Mouse (Mus musculus) stomach, embryonic 16.5 days (tissue): ENCODE measurements around the gene Jak1. TPM values are rescaled to one million over a fixed set of nuclear protein-coding genes. Genes with fewer than 3 reads are reported as not detected.
"Not testable (repeated sequence)": the region's sequence is repeated elsewhere in the genome, so short reads cannot be mapped to it uniquely, and the experiment has no call there.

ENCODE experiments used
- ATAC-seq: fragments of 200-750 bp; cut with Nextera tagmentation; 2 replicates; pipeline ENCODE4 v1.8.0; 2017; ENCODE audit warnings: moderate number of reproducible peaks, moderate TSS enrichment; ENCODE audit not compliant: insufficient read depth, low FRiP score
- H3K27ac ChIP-seq: fragments of 300-500 bp; sonication (generic); 2 replicates; pipeline ENCODE4 v1.5.1; 2014; ENCODE audit warnings: low read length
- H3K27me3 ChIP-seq: fragments of 300-500 bp; sonication (generic); 2 replicates; pipeline ENCODE4 v1.6.1; 2014; ENCODE audit warnings: low read length, control low read depth, mixed read lengths; ENCODE audit not compliant: control insufficient read depth, insufficient read depth
- H3K36me3 ChIP-seq: fragments of 300-500 bp; sonication (generic); 2 replicates; pipeline ENCODE4 v1.6.1; 2014; ENCODE audit warnings: low read length; ENCODE audit not compliant: control insufficient read depth, insufficient read depth
- H3K4me1 ChIP-seq: fragments of 300-500 bp; sonication (generic); 2 replicates; pipeline ENCODE4 v1.6.1; 2014; ENCODE audit warnings: low read length, control low read depth, mixed read lengths; ENCODE audit not compliant: control insufficient read depth, insufficient read depth
- H3K4me2 ChIP-seq: fragments of 300-500 bp; sonication (generic); 2 replicates; pipeline ENCODE4 v1.6.1; 2014; ENCODE audit warnings: low read depth, low read length, mixed read lengths
- H3K4me3 ChIP-seq: fragments of 300-500 bp; sonication (generic); replicated peaks from 2 replicates; pipeline ENCODE4 v1.5.1; 2014; ENCODE audit warnings: mild to moderate bottlenecking, low read length
- H3K9ac ChIP-seq: fragments of 300-500 bp; sonication (generic); 2 replicates; pipeline ENCODE4 v1.6.1; 2014; ENCODE audit warnings: low read length
- H3K9me3 ChIP-seq: fragments of 300-500 bp; sonication (generic); replicated peaks from 2 replicates; pipeline ENCODE4 v1.6.1; 2016; ENCODE audit warnings: low read length, control low read depth; ENCODE audit not compliant: control insufficient read depth
- WGBS: fragments of 180-500 bp; shearing (Covaris S2); extraction: QIAGEN DNeasy Blood & Tissue Kit; methylation state at CpG from one replicate; pipeline ENCODE4 v1.1.7; 2014; 5-methylcytosine and 5-hydroxymethylcytosine counted together
- polyA plus RNA-seq: library from polyadenylated mRNA; unstranded; fragments of >200 nt; fragmentation: Nextera tagmentation; extraction: Ambion mirVana; gene quantifications from 2 replicates; pipeline ENCODE4 v1.2.1, GENCODE M21; 2015

Gene Jak1
- polyA plus RNA-seq, 1 experiment from 2014 or later: 91.4 TPM

DNA sequence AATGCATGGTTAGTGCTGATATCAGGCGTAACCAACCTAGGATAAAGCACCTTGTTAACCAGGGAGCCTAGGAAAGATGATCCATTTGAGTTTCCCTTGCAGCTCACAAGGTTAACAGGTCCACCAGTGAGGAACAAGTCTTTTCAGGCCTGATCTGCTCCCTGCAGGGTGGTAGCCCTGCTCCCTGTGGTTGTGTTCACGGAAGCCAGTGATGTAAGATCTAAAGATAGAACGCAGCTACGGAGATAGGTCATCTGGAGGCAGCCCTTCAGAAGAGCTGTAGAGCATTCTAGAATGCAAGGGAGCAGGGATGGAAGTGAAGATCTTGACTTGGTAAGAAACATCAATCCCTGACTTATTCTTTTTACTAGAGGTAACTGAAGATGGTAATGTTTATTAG, 18.9 kb upstream of the Jak1 start:
- WGBS: 75% methylated on average over 4 of the region's 4 CpGs
- no peak overlapping the region for H3K4me2 ChIP-seq

DNA sequence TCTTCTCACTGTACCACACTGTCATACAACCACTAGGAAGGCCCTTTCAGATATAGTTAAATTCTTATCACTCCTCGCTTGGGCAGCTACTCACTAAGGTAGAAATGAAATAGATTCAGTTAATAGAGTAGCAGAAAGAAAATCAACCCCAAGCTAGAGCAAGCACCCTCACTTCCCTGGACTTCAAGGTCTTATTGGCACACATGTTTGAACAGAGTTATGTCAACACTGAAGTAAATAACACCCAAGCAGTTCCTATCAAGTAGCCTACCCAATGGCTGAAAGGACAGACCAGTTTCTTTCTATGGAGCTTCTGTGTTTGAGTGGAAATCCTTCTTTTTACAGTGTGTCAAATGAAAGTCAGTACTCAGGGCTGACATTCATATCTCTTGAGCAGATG, 17.2 kb upstream of the Jak1 start:
- H3K4me3 ChIP-seq: no peak overlapping the region
- H3K4me1 ChIP-seq: no peaks in the 10 kb centered on the region
- no peak overlapping the region for H3K9ac ChIP-seq
- peak; percentile 29; the same call in 1 of the 2 replicates for ATAC-seq
- H3K27ac ChIP-seq: no peak overlapping the region
- H3K36me3 ChIP-seq: no peaks in the 10 kb centered on the region
- H3K4me2 ChIP-seq: no peak overlapping the region
- 59% methylated on average over 1 of the region's 1 CpGs for WGBS
- no peaks in the 10 kb centered on the region for H3K9me3 ChIP-seq
- no peaks in the 10 kb centered on the region for H3K27me3 ChIP-seq

More for the DNA sequence above, 18.9 kb upstream of the Jak1 start:
- no peak for ATAC-seq
- H3K4me3 ChIP-seq: no peak overlapping the region
- H3K9ac ChIP-seq: no peak overlapping the region
- H3K4me1 ChIP-seq: no peaks in the 10 kb centered on the region
- no peak overlapping the region for H3K27ac ChIP-seq
- no peaks in the 10 kb centered on the region for H3K36me3 ChIP-seq
- H3K27me3 ChIP-seq: no peaks in the 10 kb centered on the region
- H3K9me3 ChIP-seq: no peaks in the 10 kb centered on the region

DNA sequence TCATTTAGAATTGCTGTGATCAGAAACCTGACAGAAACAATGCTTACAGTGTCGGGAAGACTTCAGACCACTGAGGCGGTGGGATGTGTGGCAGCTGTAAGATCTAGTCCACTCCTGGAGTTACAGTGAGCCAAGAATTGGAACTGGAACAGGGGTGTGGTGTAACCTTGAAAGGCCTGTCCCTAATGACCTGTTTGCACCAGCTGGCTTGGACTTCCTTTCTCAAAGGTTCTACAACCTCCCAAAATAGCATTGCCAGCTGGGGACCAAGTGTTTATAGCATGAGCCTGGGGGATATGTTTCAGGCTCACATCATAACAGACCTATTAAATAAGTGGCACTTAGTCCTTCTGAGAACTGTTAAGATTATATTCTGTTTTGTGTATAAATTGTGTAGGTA, 15.0 kb upstream of the Jak1 start:
- Histone ChIP-seq H3K27ac (no peak overlapping the region), H3K36me3 (no peaks in the 10 kb centered on the region), H3K9ac (no peak overlapping the region), H3K4me2 (no peak overlapping the region), H3K27me3 (no peaks in the 10 kb centered on the region), H3K4me1 (no peaks in the 10 kb centered on the region), H3K4me3 (no peak overlapping the region), H3K9me3 (no peaks in the 10 kb centered on the region)
- WGBS: 56% methylated on average over 2 of the region's 2 CpGs
- no peak for ATAC-seq

DNA sequence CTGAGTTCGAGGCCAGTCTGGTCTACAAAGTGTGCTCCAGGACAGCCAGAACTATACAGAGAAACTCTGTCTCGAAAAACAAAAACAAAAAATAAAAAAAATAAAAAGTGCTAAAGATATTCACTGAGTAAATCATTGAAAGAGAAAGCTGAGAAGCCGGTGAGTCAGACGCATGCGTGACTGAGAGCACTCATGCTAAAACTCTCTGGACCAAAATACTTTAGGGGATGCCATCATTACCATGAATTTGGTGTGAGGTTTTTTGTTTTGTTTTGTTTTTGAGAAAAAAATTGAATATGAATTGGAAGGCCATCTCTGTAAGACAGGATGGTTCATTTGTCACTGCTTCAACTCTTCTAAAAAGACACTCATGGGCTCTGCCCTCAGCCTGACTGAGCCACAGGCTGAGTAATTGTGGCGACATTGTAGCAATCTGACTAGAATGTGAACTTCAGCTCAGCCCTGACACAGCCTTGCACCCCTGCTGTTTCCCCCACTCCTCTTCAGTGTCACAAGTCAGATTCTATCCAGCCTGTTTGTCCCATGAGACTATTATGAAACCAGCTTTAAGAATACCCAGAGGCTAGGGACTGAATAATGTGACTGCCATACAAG, 11.5 kb upstream of the Jak1 start:
- Histone ChIP-seq H3K27me3 (no peaks in the 10 kb centered on the region), H3K4me1 (no peaks in the 10 kb centered on the region), H3K9ac (no peak overlapping the region), H3K36me3 (no peaks in the 10 kb centered on the region), H3K9me3 (no peaks in the 10 kb centered on the region), H3K4me2 (no peak overlapping the region), H3K4me3 (no peak overlapping the region), H3K27ac (no peak overlapping the region)
- 85% methylated on average over 6 of the region's 6 CpGs for WGBS
- no peak for ATAC-seq

DNA sequence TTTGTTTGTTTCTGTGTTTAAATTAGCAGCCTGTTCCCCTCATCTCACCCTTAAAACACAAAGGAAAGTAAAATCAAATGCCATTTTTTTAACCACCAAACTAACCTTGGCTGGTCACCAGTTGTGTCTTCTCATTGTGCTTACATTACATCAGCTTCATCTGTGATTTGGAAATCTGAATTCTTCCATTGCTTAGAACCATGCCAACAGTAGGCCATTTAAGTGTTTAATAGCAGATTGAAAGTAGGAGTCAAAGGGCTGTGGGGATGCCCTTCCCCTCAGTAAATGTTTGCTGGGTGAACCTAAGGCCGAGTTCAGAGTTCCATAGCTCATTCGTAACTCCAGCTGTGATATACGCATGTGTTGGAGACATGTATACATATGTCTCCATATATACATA, 10.8 kb upstream of the Jak1 start:
- 66% methylated on average over 3 of the region's 3 CpGs for WGBS
- no peak for ATAC-seq

DNA sequence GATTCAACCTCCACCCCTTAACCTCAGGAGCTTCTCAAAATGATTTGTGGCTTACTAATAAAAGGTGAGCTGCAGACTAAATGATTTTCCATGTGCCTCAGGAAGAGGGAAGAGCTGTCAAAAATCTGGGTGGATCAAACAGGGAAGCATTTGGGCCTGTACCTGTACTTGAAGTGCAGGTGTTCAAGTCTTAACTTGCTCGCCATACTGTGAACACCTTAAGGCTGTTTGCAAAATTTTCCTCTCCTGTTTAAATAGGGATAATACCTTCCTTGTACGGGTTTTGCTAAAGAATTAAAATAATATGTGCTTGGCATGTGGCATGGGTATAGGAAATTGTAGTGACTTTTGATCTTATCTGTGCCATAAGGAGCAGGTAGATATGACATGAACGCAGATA, 5.7 kb upstream of the Jak1 start:
- 76% methylated on average over 3 of the region's 3 CpGs for WGBS
- no peak for ATAC-seq
- Histone ChIP-seq H3K27ac (no peak overlapping the region), H3K4me2 (no peak overlapping the region), H3K36me3 (no peaks in the 10 kb centered on the region), H3K9me3 (no peaks in the 10 kb centered on the region), H3K4me1 (no peaks in the 10 kb centered on the region), H3K4me3 (no peak overlapping the region), H3K9ac (no peak overlapping the region), H3K27me3 (no peaks in the 10 kb centered on the region)

More for the DNA sequence above, 10.8 kb upstream of the Jak1 start:
- Histone ChIP-seq H3K9me3 (no peaks in the 10 kb centered on the region), H3K4me2 (no peak overlapping the region), H3K36me3 (no peaks in the 10 kb centered on the region), H3K9ac (no peak overlapping the region), H3K27me3 (no peaks in the 10 kb centered on the region), H3K27ac (no peak overlapping the region), H3K4me3 (no peak overlapping the region), H3K4me1 (no peaks in the 10 kb centered on the region)

DNA sequence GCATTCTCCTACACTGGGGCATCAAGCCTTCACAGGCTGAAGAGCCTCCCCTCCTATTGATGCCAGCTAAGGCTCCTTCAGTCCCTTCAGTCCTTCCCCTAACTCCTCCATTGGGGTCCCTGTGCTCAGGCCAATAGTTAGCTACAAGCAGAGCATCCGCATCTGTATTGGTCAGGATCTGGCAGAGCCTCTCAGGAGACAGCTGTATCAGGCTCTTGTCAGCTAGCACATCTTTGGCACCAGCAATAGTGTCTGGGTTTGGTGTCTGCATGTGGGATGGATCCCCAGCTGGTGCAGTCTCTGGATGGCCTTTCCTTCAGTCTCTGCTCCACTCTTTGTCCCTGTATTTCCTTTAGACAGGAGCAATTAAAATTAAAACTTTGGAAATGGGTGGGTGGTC, 3.4 kb upstream of the Jak1 start:
- not testable (repeated sequence) for H3K36me3 ChIP-seq, H3K9me3 ChIP-seq, H3K27me3 ChIP-seq, H3K27ac ChIP-seq, ATAC-seq, H3K4me2 ChIP-seq, H3K4me1 ChIP-seq, H3K9ac ChIP-seq, H3K4me3 ChIP-seq
- 76% methylated on average over 1 of the region's 1 CpGs for WGBS

DNA sequence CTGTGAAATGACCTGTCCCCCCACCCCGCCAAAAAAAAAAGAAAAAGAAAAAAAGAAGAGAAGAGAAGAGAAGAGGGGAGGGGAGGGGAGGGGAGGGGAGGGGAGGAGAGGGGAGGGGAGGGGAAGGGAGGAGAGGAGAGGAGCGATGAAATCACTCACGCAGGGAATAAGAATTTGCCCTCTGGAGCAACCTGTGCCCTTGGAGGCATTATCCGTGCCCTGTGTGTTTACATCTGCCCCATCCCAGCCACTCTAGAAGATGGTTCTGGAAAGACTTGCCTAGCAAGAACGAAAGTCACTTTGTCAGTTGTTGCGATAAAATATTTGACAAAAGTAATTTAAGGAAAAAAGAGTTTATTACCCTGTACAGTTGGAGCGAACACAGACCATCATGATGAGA, 441 bp upstream of the Jak1 start:
- no peak overlapping the region for H3K9ac ChIP-seq
- no peak overlapping the region for H3K27ac ChIP-seq
- no peaks in the 10 kb centered on the region for H3K9me3 ChIP-seq
- 17% methylated on average over 7 of the region's 7 CpGs for WGBS
- H3K27me3 ChIP-seq: no peaks in the 10 kb centered on the region
- peaks cover 9% of the 10 kb centered on the region; the same call in 1 of the 2 replicates for H3K4me1 ChIP-seq
- peak overlapping the region; percentile 46 for H3K4me2 ChIP-seq
- ATAC-seq: no peak
- no peaks in the 10 kb centered on the region for H3K36me3 ChIP-seq
- peak overlapping the region; percentile 97 for H3K4me3 ChIP-seq

DNA sequence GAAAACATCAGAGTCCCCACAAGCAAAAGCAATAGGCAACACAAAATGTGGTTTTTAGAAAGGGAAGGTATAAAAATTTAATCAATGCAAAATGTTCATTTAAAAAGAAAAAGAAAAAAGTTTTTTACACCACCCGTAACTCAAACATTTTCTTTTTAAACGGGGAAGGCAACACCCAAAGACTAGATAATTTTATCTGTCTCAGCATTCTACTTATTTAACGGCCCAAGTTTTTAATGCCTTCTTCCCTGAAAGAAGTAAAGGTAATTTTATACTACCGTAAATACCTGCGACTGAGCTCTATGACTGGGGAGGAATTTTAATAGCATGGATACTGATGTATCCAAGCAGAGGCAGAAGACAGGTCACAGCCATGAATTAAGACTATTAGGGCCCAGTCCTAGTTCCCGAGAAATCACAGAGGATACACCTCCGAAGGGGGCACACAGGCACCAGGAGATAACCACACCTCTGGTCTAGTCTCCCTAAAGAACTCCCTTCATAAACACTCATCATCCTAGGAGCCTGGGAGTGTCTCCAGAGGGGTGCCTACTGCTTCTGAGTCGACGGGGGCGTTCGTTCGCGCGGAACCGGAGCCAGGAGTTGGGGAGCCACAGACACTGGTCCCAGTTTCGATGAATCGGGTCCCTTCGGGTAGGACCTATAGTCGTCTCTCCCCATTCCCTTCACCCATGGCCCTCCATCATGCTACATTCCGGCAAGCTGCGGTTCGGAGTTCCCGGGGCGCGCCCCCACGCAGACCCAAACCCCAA, 928 bp downstream of the Jak1 start:
- Histone ChIP-seq H3K27ac (peak overlapping the region; percentile 95), H3K4me3 (peak overlapping the region; percentile 97), H3K9me3 (no peaks in the 10 kb centered on the region), H3K9ac (peak overlapping the region; percentile 99), H3K4me2 (peak overlapping the region; percentile 78), H3K4me1 (peaks cover 9% of the 10 kb centered on the region; the same call in 1 of the 2 replicates), H3K36me3 (no peaks in the 10 kb centered on the region), H3K27me3 (no peaks in the 10 kb centered on the region)
- WGBS: 6% methylated on average over 26 of the region's 26 CpGs
- ATAC-seq: no peak
